Mouse (Mus musculus): ENCODE results near the gene Scg3. TPM values are rescaled to one million over a fixed set of nuclear protein-coding genes. Genes with fewer than 3 reads are reported as not detected.
"Not testable (repeated sequence)": the region's sequence is repeated elsewhere in the genome, so short reads cannot be mapped to it uniquely, and the experiment has no call there.

Scg3 gene
- polyA plus RNA-seq, 1 experiment from 2014 or later = 0.17 TPM

- 67% methylated on average over 6 of the region's 6 CpGs for WGBS (ENCODE audit: insufficient replicate concordance)
- no peak for DNase-seq
- no peak overlapping the region for H3K27ac ChIP-seq
- no peak overlapping the region for H3K4me3 ChIP-seq (replicated peaks)
- no peaks in the 10 kb centered on the region for H3K36me3 ChIP-seq
- H3K9ac ChIP-seq = no peak overlapping the region
- no peaks in the 10 kb centered on the region for H3K9me3 ChIP-seq (replicated peaks)
- no peak for ATAC-seq (ENCODE audit: low read depth)
- H3K4me2 ChIP-seq = no peak overlapping the region
- H3K27me3 ChIP-seq = no peaks in the 10 kb centered on the region
- H3K4me1 ChIP-seq (replicated peaks) = no peaks in the 10 kb centered on the region
These were observed 18.5 kb downstream of the Scg3 start for GRCm38 (mm10) chr9:75665364-75665763.

- Histone ChIP-seq H3K27ac (no peak overlapping the region), H3K36me3 (no peaks in the 10 kb centered on the region), H3K4me2 (no peak overlapping the region), H3K27me3 (no peaks in the 10 kb centered on the region), H3K9ac (no peak overlapping the region), H3K9me3 (replicated peaks) (no peaks in the 10 kb centered on the region), H3K4me1 (replicated peaks) (no peaks in the 10 kb centered on the region), H3K4me3 (replicated peaks) (no peak overlapping the region)
- WGBS (ENCODE audit: insufficient replicate concordance) = 48% methylated on average over 8 of the region's 8 CpGs
- ATAC-seq (ENCODE audit: low read depth) = no peak
- no peak for DNase-seq
These were observed 22.9 kb downstream of the Scg3 start for GRCm38 (mm10) chr9:75660917-75661316.

GRCm38 (mm10) chr9:75656456-75656855 is 27.4 kb downstream of the Scg3 start:
- ATAC-seq (ENCODE audit: low read depth); H3K9me3 ChIP-seq (replicated peaks); H3K27ac ChIP-seq; H3K4me3 ChIP-seq (replicated peaks); H3K4me2 ChIP-seq; H3K9ac ChIP-seq; DNase-seq; H3K36me3 ChIP-seq; H3K27me3 ChIP-seq; H3K4me1 ChIP-seq (replicated peaks): not testable (repeated sequence)
- 62% methylated on average over 2 of the region's 3 CpGs for WGBS (ENCODE audit: insufficient replicate concordance)

DNA sequence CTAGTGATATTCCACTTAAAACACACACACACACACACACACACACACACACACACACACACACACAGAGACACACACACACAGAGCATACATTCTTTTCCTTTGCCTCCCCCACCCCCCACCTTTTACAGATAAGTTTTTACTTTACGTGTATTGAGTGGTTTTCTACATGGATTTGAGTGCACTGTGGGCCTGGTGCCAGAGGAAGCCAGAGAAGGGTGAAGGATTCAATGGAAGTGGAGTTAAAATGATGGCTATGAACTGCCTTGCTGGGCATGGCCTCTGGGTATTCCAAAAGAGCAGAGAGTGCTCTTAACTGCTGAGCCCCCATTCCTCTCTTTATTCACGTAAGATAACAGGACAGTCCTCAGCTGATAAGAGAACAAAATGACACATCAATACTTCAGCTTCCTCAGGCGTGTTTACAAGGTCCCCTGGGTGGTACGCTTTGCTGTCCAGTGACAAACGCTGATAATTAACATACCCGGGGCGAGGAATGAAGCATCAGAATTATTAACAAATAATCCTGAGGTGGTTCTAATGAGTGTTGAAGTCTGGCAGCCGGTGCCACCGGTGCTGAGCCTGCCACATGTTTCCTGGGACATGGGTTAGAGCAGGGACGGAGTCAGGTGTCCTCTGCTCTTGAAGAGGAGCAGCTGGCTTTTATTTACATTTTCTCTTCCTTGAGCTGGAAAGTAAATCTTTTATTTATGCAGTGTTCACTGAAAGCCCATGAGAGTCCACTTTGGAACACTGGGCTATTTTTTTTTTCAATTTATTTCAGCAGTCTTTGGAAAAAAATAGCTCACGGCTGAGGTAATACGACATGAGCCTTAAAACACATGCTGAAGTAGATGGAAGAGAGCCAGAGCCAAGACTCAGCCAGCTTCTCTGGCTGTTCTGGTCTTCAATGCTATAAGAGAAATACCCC is 29.6 kb downstream of the Scg3 start:
- H3K9me3 ChIP-seq (replicated peaks) = no peaks in the 10 kb centered on the region
- no peak overlapping the region for H3K9ac ChIP-seq
- H3K4me1 ChIP-seq (replicated peaks) = peaks cover 6% of the 10 kb centered on the region; the same call in 1 of the 2 replicates
- no peak overlapping the region for H3K4me3 ChIP-seq (replicated peaks)
- no peak for DNase-seq
- WGBS (ENCODE audit: insufficient replicate concordance) = 38% methylated on average over 12 of the region's 12 CpGs
- no peaks in the 10 kb centered on the region for H3K27me3 ChIP-seq
- peak; percentile 43; the same call in 1 of the 2 replicates for ATAC-seq (ENCODE audit: low read depth)
- no peak overlapping the region for H3K4me2 ChIP-seq
- no peak overlapping the region for H3K27ac ChIP-seq
- H3K36me3 ChIP-seq = no peaks in the 10 kb centered on the region

GRCm38 (mm10) chr9:75645405-75645804 is 38.5 kb downstream of the Scg3 start:
- DNase-seq = no peak
- 32% methylated on average over 3 of the region's 3 CpGs for WGBS (ENCODE audit: insufficient replicate concordance)
- no peak overlapping the region for H3K4me3 ChIP-seq (replicated peaks)
- H3K4me2 ChIP-seq = no peak overlapping the region
- H3K36me3 ChIP-seq = no peaks in the 10 kb centered on the region
- no peaks in the 10 kb centered on the region for H3K27me3 ChIP-seq
- ATAC-seq (ENCODE audit: low read depth) = peak; percentile 59
- no peaks in the 10 kb centered on the region for H3K9me3 ChIP-seq (replicated peaks)
- no peak overlapping the region for H3K27ac ChIP-seq
- no peaks in the 10 kb centered on the region for H3K4me1 ChIP-seq (replicated peaks)
- no peak overlapping the region for H3K9ac ChIP-seq

DNA sequence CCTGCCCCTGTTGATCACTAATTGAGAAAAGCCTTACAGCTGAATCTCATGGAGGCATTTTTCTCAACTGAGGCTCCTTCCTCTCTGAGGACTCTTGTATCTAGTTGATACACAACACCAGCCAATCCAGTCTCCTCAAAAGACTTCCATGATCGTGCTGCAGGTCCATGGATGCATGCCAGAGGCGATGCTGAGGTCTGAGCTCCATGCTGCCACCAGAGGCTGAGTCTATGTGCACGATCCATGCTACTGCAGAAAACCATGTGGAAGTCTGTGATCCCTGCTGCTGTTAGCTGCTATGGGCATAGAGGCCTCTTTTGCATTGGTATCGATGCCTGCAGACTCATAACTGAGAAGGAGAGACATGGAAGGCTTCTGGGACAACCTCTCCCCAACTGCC is 49.6 kb downstream of the Scg3 start:
- H3K4me2 ChIP-seq = no peak overlapping the region
- WGBS (ENCODE audit: insufficient replicate concordance) = 66% methylated on average over 4 of the region's 4 CpGs
- ATAC-seq (ENCODE audit: low read depth) (no peak), DNase-seq (no peak)
- H3K27ac ChIP-seq = no peak overlapping the region
- no peaks in the 10 kb centered on the region for H3K27me3 ChIP-seq
- H3K4me3 ChIP-seq (replicated peaks) = no peak overlapping the region
- H3K36me3 ChIP-seq = no peaks in the 10 kb centered on the region
- H3K4me1 ChIP-seq (replicated peaks) = no peaks in the 10 kb centered on the region
- no peaks in the 10 kb centered on the region for H3K9me3 ChIP-seq (replicated peaks)
- no peak overlapping the region for H3K9ac ChIP-seq

GRCm38 (mm10) chr9:75633603-75634002 is 50.3 kb downstream of the Scg3 start:
- Histone ChIP-seq H3K27ac (no peak overlapping the region), H3K4me1 (replicated peaks) (no peaks in the 10 kb centered on the region), H3K27me3 (no peaks in the 10 kb centered on the region), H3K4me2 (no peak overlapping the region), H3K9ac (no peak overlapping the region), H3K36me3 (no peaks in the 10 kb centered on the region), H3K9me3 (replicated peaks) (no peaks in the 10 kb centered on the region), H3K4me3 (replicated peaks) (no peak overlapping the region)
- DNase-seq (no peak), ATAC-seq (ENCODE audit: low read depth) (no peak)
- WGBS (ENCODE audit: insufficient replicate concordance) = 81% methylated on average over 8 of the region's 8 CpGs

GRCm38 (mm10) chr9:75632902-75633301 is 51.0 kb downstream of the Scg3 start:
- Histone ChIP-seq H3K27ac (no peak overlapping the region), H3K9me3 (replicated peaks) (no peaks in the 10 kb centered on the region), H3K4me2 (no peak overlapping the region), H3K4me1 (replicated peaks) (no peaks in the 10 kb centered on the region), H3K36me3 (no peaks in the 10 kb centered on the region), H3K4me3 (replicated peaks) (no peak overlapping the region), H3K9ac (no peak overlapping the region), H3K27me3 (no peaks in the 10 kb centered on the region)
- DNase-seq (no peak), ATAC-seq (ENCODE audit: low read depth) (no peak)
- WGBS (ENCODE audit: insufficient replicate concordance) = 47% methylated on average over 1 of the region's 1 CpGs

GRCm38 (mm10) chr9:75632111-75632510 is 51.7 kb downstream of the Scg3 start:
- ATAC-seq (ENCODE audit: low read depth) (no peak), DNase-seq (no peak)
- H3K4me2 ChIP-seq = no peak overlapping the region
- no peak overlapping the region for H3K9ac ChIP-seq
- H3K36me3 ChIP-seq = no peaks in the 10 kb centered on the region
- H3K4me3 ChIP-seq (replicated peaks) = no peak overlapping the region
- no peak overlapping the region for H3K27ac ChIP-seq
- H3K4me1 ChIP-seq (replicated peaks) = no peaks in the 10 kb centered on the region
- no peaks in the 10 kb centered on the region for H3K9me3 ChIP-seq (replicated peaks)
- WGBS (ENCODE audit: insufficient replicate concordance) = 69% methylated on average over 10 of the region's 10 CpGs
- H3K27me3 ChIP-seq = peaks cover 2% of the 10 kb centered on the region; the same call in 1 of the 2 replicates

GRCm38 (mm10) chr9:75630823-75631454 is 52.9 kb downstream of the Scg3 start:
- WGBS (ENCODE audit: insufficient replicate concordance) = 61% methylated on average over 8 of the region's 8 CpGs
- DNase-seq (no peak), ATAC-seq (ENCODE audit: low read depth) (no peak)
- H3K27ac ChIP-seq = no peak overlapping the region
- peaks cover 13% of the 10 kb centered on the region for H3K27me3 ChIP-seq
- no peak overlapping the region for H3K4me3 ChIP-seq (replicated peaks)
- 0 out of 2 replicates have a peak, but pooled peaks cover 3% of the 10 kb centered on the region for H3K4me1 ChIP-seq (replicated peaks)
- H3K4me2 ChIP-seq = no peak overlapping the region
- H3K36me3 ChIP-seq = no peaks in the 10 kb centered on the region
- H3K9me3 ChIP-seq (replicated peaks) = no peaks in the 10 kb centered on the region
- H3K9ac ChIP-seq = no peak overlapping the region

DNA sequence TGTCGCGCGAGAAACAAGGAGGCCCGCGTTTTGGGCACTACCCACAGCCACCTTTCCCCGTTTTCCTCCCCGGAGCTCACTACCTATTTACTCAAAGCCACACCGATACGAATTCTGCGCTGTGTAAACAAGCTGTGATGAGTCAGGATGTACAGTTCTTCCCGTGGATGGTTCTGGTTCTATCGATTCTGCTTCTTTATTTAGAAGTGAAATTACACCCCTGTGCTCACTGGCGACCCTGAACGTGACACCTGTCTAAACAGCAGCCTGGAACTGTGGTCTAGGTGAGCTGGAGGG is 57.6 kb downstream of the Scg3 start:
- DNase-seq = no peak
- no peak overlapping the region for H3K27ac ChIP-seq
- H3K4me1 ChIP-seq (replicated peaks) = 0 out of 2 replicates have a peak, but pooled peaks cover 7% of the 10 kb centered on the region
- peak overlapping the region; percentile 53 for H3K9ac ChIP-seq
- peak; percentile 39; the same call in 1 of the 2 replicates for ATAC-seq (ENCODE audit: low read depth)
- H3K4me2 ChIP-seq = peak overlapping the region; percentile 72
- no peaks in the 10 kb centered on the region for H3K9me3 ChIP-seq (replicated peaks)
- peak overlapping the region; percentile 61 for H3K4me3 ChIP-seq (replicated peaks)
- under 1% methylated on average over 14 of the region's 14 CpGs for WGBS (ENCODE audit: insufficient replicate concordance)
- peaks cover 36% of the 10 kb centered on the region for H3K27me3 ChIP-seq
- no peaks in the 10 kb centered on the region for H3K36me3 ChIP-seq
